Mouse (Mus musculus) liver, postnatal 0 days (tissue): ENCODE data around the gene Tmem104.

Experiments
- CTCF ChIP-seq: sonication (generic); IDR thresholded peaks from 2 replicates; pipeline ENCODE4 v1.5.1; 2016; ENCODE audit warnings: antibody characterized with exemption, low read depth
- EP300 ChIP-seq: IDR thresholded peaks from 2 replicates; pipeline ENCODE4 v1.6.1; 2016; ENCODE audit warnings: antibody characterized with exemption, low read depth, mild to moderate bottlenecking

GRCm38 (mm10) chr11:115164976-115165374 is 22.3 kb upstream of the Tmem104 start:
- no peak for TF ChIP-seq CTCF
- peak; percentile 48; the same call in 1 of the 2 replicates for TF ChIP-seq EP300
